Mouse (Mus musculus) megakaryocyte, adult 5-6 weeks (primary cell): ENCODE results near the gene Cfd. TPM values are rescaled to one million over a fixed set of nuclear protein-coding genes. Genes with fewer than 3 reads are reported as not detected.
A peak's percentile ranks its signal among the peaks of the same experiment; 100 is the strongest.

Source experiments
- ATAC-seq: 2 replicates; pipeline ENCODE4 v1.8.0; 2016; ENCODE audit warnings: mild to moderate bottlenecking, inconsistent platforms; ENCODE audit not compliant: poor library complexity, severe bottlenecking
- total RNA-seq, 2 experiments: library from RNA; stranded (forward) in 1 of 2; stranded (reverse) in 1 of 2; fragments of 153-499, 151-499 nt in 1 of 2; fragments of 221-1000, 200-1000 nt in 1 of 2; gene quantifications; 2 replicates each; pipeline versions ENCODE4 v1.2.3 to v1.2.4; 2015 to 2017

Gene Cfd
- total RNA-seq, 2 experiments from 2014 or later, result not detected

GRCm38 (mm10) chr10:79914948-79915596 lies 24.4 kb downstream of the Cfd start:
- peak; percentile 56 for ATAC-seq

GRCm38 (mm10) chr10:79916081-79916480 lies 25.4 kb downstream of the Cfd start:
- no peak for ATAC-seq

- ATAC-seq, result peak; percentile 85
Measured at GRCm38 (mm10) chr10:79916808-79917531, 26.3 kb downstream of the Cfd start, which contains the start of gene Kiss1r. Gene Kiss1r, plus strand, starts transcription at chr10:79916971.

- no peak for ATAC-seq
Measured at GRCm38 (mm10) chr10:79917532-79918100, 27.0 kb downstream of the Cfd start.

GRCm38 (mm10) chr10:79918231-79919078 lies 27.8 kb downstream of the Cfd start:
- ATAC-seq, result no peak

GRCm38 (mm10) chr10:79919251-79919849 lies 28.7 kb downstream of the Cfd start:
- no peak for ATAC-seq

- ATAC-seq, result no peak
Measured at GRCm38 (mm10) chr10:79920056-79920890, 29.6 kb downstream of the Cfd start.

- no peak for ATAC-seq
Measured at GRCm38 (mm10) chr10:79920958-79921535, 30.4 kb downstream of the Cfd start, which contains the start of gene R3hdm4. Gene R3hdm4, minus strand, starts transcription at chr10:79921208.

- ATAC-seq, result no peak
Measured at GRCm38 (mm10) chr10:79921572-79921971, 30.9 kb downstream of the Cfd start.

- peak; percentile 54 for ATAC-seq
Measured at GRCm38 (mm10) chr10:79924998-79925784, 34.5 kb downstream of the Cfd start.

GRCm38 (mm10) chr10:79925785-79926490 lies 35.3 kb downstream of the Cfd start:
- no peak for ATAC-seq

- peak; percentile 69 for ATAC-seq
Measured at GRCm38 (mm10) chr10:79926491-79927323, 36.1 kb downstream of the Cfd start, which contains the start of gene Arid3a. Gene Arid3a, plus strand, starts transcription at chr10:79927043.

GRCm38 (mm10) chr10:79927324-79928029 lies 36.8 kb downstream of the Cfd start:
- ATAC-seq, result no peak

- peak; percentile 36 for ATAC-seq
Measured at GRCm38 (mm10) chr10:79928030-79928694, 37.5 kb downstream of the Cfd start.

GRCm38 (mm10) chr10:79928907-79929701 lies 38.5 kb downstream of the Cfd start:
- ATAC-seq, result no peak
